Comparison of ENCODE assay signal across 19 mouse cellular contexts in the genomic region with DNA sequence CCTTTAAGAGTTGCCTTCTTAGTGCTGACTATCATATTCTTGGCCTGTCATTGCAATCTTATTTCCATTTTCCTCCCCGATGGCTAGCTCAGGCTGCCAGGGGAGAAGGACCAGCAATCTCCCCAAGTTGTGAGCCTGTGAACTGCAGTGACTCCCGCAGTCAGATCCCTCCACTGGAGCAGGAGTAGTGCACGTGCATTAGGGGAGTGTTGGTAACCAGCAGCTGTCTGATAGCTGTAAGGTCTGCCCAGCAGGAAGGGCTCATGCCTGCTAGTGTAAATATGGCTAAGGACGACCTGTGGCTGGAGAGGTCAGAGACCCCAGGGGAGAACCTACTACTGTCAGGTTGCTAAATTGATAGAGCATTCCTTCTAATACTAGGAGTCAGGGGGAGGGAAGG. TPM values are rescaled to one million over a fixed set of nuclear protein-coding genes. Genes with fewer than 3 reads are reported as not detected.
A peak's percentile ranks its signal among the peaks of the same experiment; 100 is the strongest.
DNase-seq lines count a peak whose midpoint lies in the region; ATAC-seq and TF ChIP-seq lines count a peak whose summit lies in the region.
"Had no signal": no experiment of that assay in that cellular context is flagged by ENCODE, and none has a peak within 500 bp of the region (broad histone marks: within the 10 kb centered on the region; RNA-seq: fewer than 3 reads in every experiment).

No protein-coding gene starts in this region.

- H3K9me3 ChIP-seq in hindbrain, embryonic 10.5 days: no peaks in the 10 kb centered on the region
- H3K9me3 ChIP-seq in hindbrain, postnatal 0 days (ENCODE audit: low read length): no peaks in the 10 kb centered on the region
- H3K9me3 ChIP-seq in neural tube, embryonic 15.5 days (replicated peaks): no peaks in the 10 kb centered on the region
- no peaks in the 10 kb centered on the region for H3K9me3 ChIP-seq in liver, postnatal 0 days (ENCODE audit: low read length)
- H3K9me3 ChIP-seq in intestine, postnatal 0 days (ENCODE audit: control insufficient read depth): no peaks in the 10 kb centered on the region
- H3K9me3 ChIP-seq: embryonic facial prominence, embryonic 12.5 days; forebrain, embryonic 12.5 days; heart, embryonic 15.5 days; hindbrain, embryonic 15.5 days had no signal

- no peak overlapping the region for H3K9ac ChIP-seq in hindbrain, postnatal 0 days (replicated peaks; ENCODE audit: low read length)
- no peak overlapping the region for H3K9ac ChIP-seq in neural tube, embryonic 15.5 days (replicated peaks)
- H3K9ac ChIP-seq in liver, postnatal 0 days (replicated peaks): no peak overlapping the region
- no peak overlapping the region for H3K9ac ChIP-seq in intestine, postnatal 0 days (ENCODE audit: low read depth, low read length)
- H3K9ac ChIP-seq: embryonic facial prominence, embryonic 12.5 days; forebrain, embryonic 12.5 days; heart, embryonic 15.5 days; hindbrain, embryonic 15.5 days had no signal

- peaks cover 4% of the 10 kb centered on the region for H3K4me1 ChIP-seq in hindbrain, embryonic 10.5 days (replicated peaks)
- H3K4me1 ChIP-seq in hindbrain, postnatal 0 days (ENCODE audit: insufficient read depth, low read length): no peaks in the 10 kb centered on the region
- no peaks in the 10 kb centered on the region for H3K4me1 ChIP-seq in neural tube, embryonic 15.5 days
- H3K4me1 ChIP-seq in liver, postnatal 0 days (ENCODE audit: insufficient read depth): no peaks in the 10 kb centered on the region
- H3K4me1 ChIP-seq in intestine, postnatal 0 days (replicated peaks; ENCODE audit: control insufficient read depth, insufficient read depth, low read length): no peaks in the 10 kb centered on the region
- H3K4me1 ChIP-seq: embryonic facial prominence, embryonic 12.5 days; forebrain, embryonic 12.5 days; heart, embryonic 15.5 days; hindbrain, embryonic 15.5 days had no signal

- H3K27me3 ChIP-seq in hindbrain, embryonic 10.5 days (ENCODE audit: insufficient read depth, poor library complexity, severe bottlenecking): no peaks in the 10 kb centered on the region
- no peaks in the 10 kb centered on the region for H3K27me3 ChIP-seq in hindbrain, postnatal 0 days (ENCODE audit: insufficient read depth, low read length)
- H3K27me3 ChIP-seq in neural tube, embryonic 15.5 days (replicated peaks): no peaks in the 10 kb centered on the region
- no peaks in the 10 kb centered on the region for H3K27me3 ChIP-seq in liver, postnatal 0 days (ENCODE audit: insufficient read depth, low read length)
- no peaks in the 10 kb centered on the region for H3K27me3 ChIP-seq in intestine, postnatal 0 days (replicated peaks; ENCODE audit: control insufficient read depth, insufficient read depth, low read length)
- H3K27me3 ChIP-seq: embryonic facial prominence, embryonic 12.5 days; forebrain, embryonic 12.5 days; heart, embryonic 15.5 days; hindbrain, embryonic 15.5 days had no signal

- intact Hi-C loops in left cerebral cortex, postnatal 10 days (cut with DNase I): loop anchor here (10.0 kb wide), 3 partner anchors 194 to 814 kb away; a partner anchor contains a TSS

- no peak for TF ChIP-seq CTCF in hindbrain, postnatal 0 days (IDR thresholded peaks at IDR 0.05; ENCODE audit: low read depth)
- no peak for TF ChIP-seq CTCF in liver, postnatal 0 days (IDR thresholded peaks at IDR 0.05; ENCODE audit: low read depth)
- no peak for TF ChIP-seq CTCF in intestine, postnatal 0 days (IDR thresholded peaks at IDR 0.05; ENCODE audit: low read depth)

- H3K36me3 ChIP-seq in hindbrain, embryonic 10.5 days: peaks cover 29% of the 10 kb centered on the region
- no peaks in the 10 kb centered on the region; the same call in 1 of the 2 replicates for H3K36me3 ChIP-seq in hindbrain, postnatal 0 days (ENCODE audit: insufficient read depth, low read length)
- peaks cover 7% of the 10 kb centered on the region; the same call in 1 of the 2 replicates for H3K36me3 ChIP-seq in neural tube, embryonic 15.5 days
- peaks cover 15% of the 10 kb centered on the region for H3K36me3 ChIP-seq in liver, postnatal 0 days (replicated peaks; ENCODE audit: insufficient read depth, low read length)
- peaks cover 30% of the 10 kb centered on the region for H3K36me3 ChIP-seq in intestine, postnatal 0 days (ENCODE audit: control insufficient read depth, insufficient read depth)

- no peak for ATAC-seq in hindbrain, postnatal 0 days
- ATAC-seq in neural tube, embryonic 15.5 days (ENCODE audit: low FRiP score): no peak
- ATAC-seq in liver, postnatal 0 days: peak; percentile 43; the same call in 1 of the 2 replicates
- ATAC-seq in intestine, postnatal 0 days: no peak
- ATAC-seq: forebrain, embryonic 16.5 days had no signal

- no peak overlapping the region for H3K4me3 ChIP-seq in hindbrain, embryonic 10.5 days
- H3K4me3 ChIP-seq in hindbrain, postnatal 0 days (ENCODE audit: low read length): no peak overlapping the region
- no peak overlapping the region for H3K4me3 ChIP-seq in neural tube, embryonic 15.5 days (replicated peaks)
- no peak overlapping the region for H3K4me3 ChIP-seq in liver, postnatal 0 days (ENCODE audit: low read depth, low read length)
- no peak overlapping the region for H3K4me3 ChIP-seq in intestine, postnatal 0 days (ENCODE audit: low read depth, low read length)
- H3K4me3 ChIP-seq: embryonic facial prominence, embryonic 12.5 days; forebrain, embryonic 12.5 days; heart, adult 2 months; heart, embryonic 15.5 days; hindbrain, embryonic 15.5 days had no signal

- DNase-seq in hindbrain, embryonic 10.5 days (ENCODE audit: low spot score): peak; percentile 24
- no peak for DNase-seq in hindbrain, postnatal 0 days (ENCODE audit: low spot score)
- peak; percentile 33 for DNase-seq in neural tube, embryonic 10.5 days (ENCODE audit: extremely low spot score, low spot score)
- DNase-seq in liver, postnatal 0 days: no peak
- no peak for DNase-seq in left cerebral cortex, postnatal 10 days (ENCODE audit: extremely low spot score in 1 of 2, low spot score in 2 of 2)
- DNase-seq: adrenal gland, postnatal 14 days; cerebellum, adult 11-12 months; cerebellum, adult 9-10 months; cerebellum, postnatal 25 days; gastrocnemius, postnatal 10 days; heart, adult 2 months had no signal

- no peak overlapping the region for H3K27ac ChIP-seq in hindbrain, embryonic 10.5 days
- no peak overlapping the region for H3K27ac ChIP-seq in hindbrain, postnatal 0 days
- H3K27ac ChIP-seq in neural tube, embryonic 15.5 days (replicated peaks): no peak overlapping the region
- no peak overlapping the region for H3K27ac ChIP-seq in liver, postnatal 0 days (ENCODE audit: low read depth)
- no peak overlapping the region for H3K27ac ChIP-seq in intestine, postnatal 0 days (ENCODE audit: low read depth, low read length)
- H3K27ac ChIP-seq: embryonic facial prominence, embryonic 12.5 days; forebrain, embryonic 12.5 days; heart, adult 2 months; heart, embryonic 15.5 days; hindbrain, embryonic 15.5 days had no signal

- H3K4me2 ChIP-seq in hindbrain, postnatal 0 days (ENCODE audit: low read depth, low read length): no peak overlapping the region
- H3K4me2 ChIP-seq in neural tube, embryonic 15.5 days: no peak overlapping the region
- H3K4me2 ChIP-seq in liver, postnatal 0 days (ENCODE audit: low read depth, low read length): no peak overlapping the region
- no peak overlapping the region for H3K4me2 ChIP-seq in intestine, postnatal 0 days (replicated peaks; ENCODE audit: low read depth)
- H3K4me2 ChIP-seq: embryonic facial prominence, embryonic 12.5 days; forebrain, embryonic 12.5 days; heart, embryonic 11.5 days; heart, embryonic 15.5 days; hindbrain, embryonic 15.5 days had no signal

- no peak for TF ChIP-seq EP300 in liver, postnatal 0 days (IDR thresholded peaks at IDR 0.05; ENCODE audit: low read depth)

- WGBS in hindbrain, embryonic 10.5 days: 46% methylated on average over 4 of the region's 4 CpGs
- WGBS in hindbrain, postnatal 0 days: 30% methylated on average over 4 of the region's 4 CpGs
- 50% methylated on average over 4 of the region's 4 CpGs for WGBS in neural tube, embryonic 15.5 days
- 58% methylated on average over 4 of the region's 4 CpGs for WGBS in liver, postnatal 0 days (ENCODE audit: insufficient replicate concordance)
- 38% methylated on average over 4 of the region's 4 CpGs for WGBS in intestine, postnatal 0 days

RNA-seq across cellular contexts. Expression of a gene that starts 31.9 kb away (rescaled TPM):
- polyA plus RNA-seq in hindbrain, embryonic 10.5 days (2016; fragmentation: Nextera tagmentation; extraction: Ambion mirVana): 0.18 and 0.37 TPM in 2 replicates
- total RNA-seq in hindbrain, postnatal 0 days (2014; rRNA removed): 0.72 and 0.78 TPM in 2 replicates
- 0.18 TPM in 1 of 2 replicates, not detected in the other for polyA plus RNA-seq in hindbrain, postnatal 0 days (2015; fragmentation: Nextera tagmentation; extraction: Ambion mirVana)
- 0.41 and 0.59 TPM in 2 replicates for polyA plus RNA-seq in neural tube, embryonic 15.5 days (2015; fragmentation: Nextera tagmentation; extraction: Ambion mirVana)
- 0.05 and 0.13 TPM in 2 replicates for polyA plus RNA-seq in liver, postnatal 0 days (2015; fragmentation: Nextera tagmentation; extraction: Ambion mirVana)
- total RNA-seq in left cerebral cortex, postnatal 10 days (2021): under 1 TPM; 0.47 to 0.51 TPM
- 0.78 and 0.99 TPM in 2 replicates for polyA plus RNA-seq in intestine, postnatal 0 days (2015; fragmentation: Nextera tagmentation; extraction: Ambion mirVana)
- polyA plus RNA-seq: hindbrain, embryonic 15.5 days had no signal

Comparison
In these comparisons a context has a peak if more than half of its experiments do, and no peak if none do; other contexts are left out.
1. DNase-seq: peak in hindbrain, embryonic 10.5 days (single experiment) and neural tube, embryonic 10.5 days (single experiment); none in hindbrain, postnatal 0 days (single experiment), liver, postnatal 0 days (single experiment) and left cerebral cortex, postnatal 10 days (0 of 2).